Mouse (Mus musculus) brain, embryonic 14.5 days (tissue): ENCODE measurements around the gene Lemd1. TPM values are rescaled to one million over a fixed set of nuclear protein-coding genes. Genes with fewer than 3 reads are reported as not detected.

Experiments
- DNase-seq: peaks from one replicate; pipeline ENCODE4 v3.0.0-alpha.2; 2011; ENCODE audit warnings: low read depth
- CTCF ChIP-seq: fragments of 200-500 bp; IDR thresholded peaks from 2 replicates; pipeline ENCODE4 v1.5.1; 2012; ENCODE audit warnings: inconsistent platforms, mild to moderate bottlenecking, moderate library complexity, borderline replicate concordance; ENCODE audit not compliant: insufficient read depth, insufficient read length; ENCODE audit errors: extremely low read depth
- POLR2A ChIP-seq: fragments of 200-500 bp; IDR thresholded peaks from 2 replicates; pipeline ENCODE4 v1.6.1; 2012; ENCODE audit warnings: mild to moderate bottlenecking, inconsistent platforms, borderline replicate concordance; ENCODE audit not compliant: poor library complexity, insufficient read depth, insufficient read length, severe bottlenecking; ENCODE audit errors: extremely low read depth
- polyA plus RNA-seq: library from polyadenylated mRNA; depleted of rRNA; stranded (reverse); fragments of >200 nt; gene quantifications from 2 replicates; pipeline ENCODE4 v1.2.3, GENCODE M21; 2012

Gene Lemd1
- polyA plus RNA-seq, 1 experiment: 25.1 TPM

- peak; percentile 87 for DNase-seq
- TF ChIP-seq POLR2A: no peak
- TF ChIP-seq CTCF: no peak
These were observed 23.0 kb upstream of the Lemd1 start for GRCm38 (mm10) chr1:132168115-132168767.

DNA sequence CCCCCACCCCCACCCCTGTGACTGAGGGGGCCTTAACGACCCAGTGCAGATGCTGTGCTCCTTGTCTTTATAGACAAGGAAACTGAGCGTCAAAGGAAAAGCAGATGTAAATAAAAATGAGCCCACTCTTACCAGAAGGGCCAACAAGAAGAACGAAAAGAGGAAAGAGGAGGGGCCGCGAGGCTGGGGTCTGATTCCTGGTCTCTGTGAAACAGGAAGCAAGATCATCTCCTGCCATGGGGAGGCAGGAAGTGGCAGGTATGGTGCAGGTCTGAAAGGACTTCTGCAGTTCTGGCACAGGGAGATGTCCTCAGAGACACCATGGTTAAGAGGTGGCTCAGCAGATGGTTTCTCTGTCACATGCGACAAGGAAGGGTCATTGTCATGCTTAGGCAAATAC, 20.5 kb upstream of the Lemd1 start:
- no peak for DNase-seq
- no peak for TF ChIP-seq POLR2A

DNA sequence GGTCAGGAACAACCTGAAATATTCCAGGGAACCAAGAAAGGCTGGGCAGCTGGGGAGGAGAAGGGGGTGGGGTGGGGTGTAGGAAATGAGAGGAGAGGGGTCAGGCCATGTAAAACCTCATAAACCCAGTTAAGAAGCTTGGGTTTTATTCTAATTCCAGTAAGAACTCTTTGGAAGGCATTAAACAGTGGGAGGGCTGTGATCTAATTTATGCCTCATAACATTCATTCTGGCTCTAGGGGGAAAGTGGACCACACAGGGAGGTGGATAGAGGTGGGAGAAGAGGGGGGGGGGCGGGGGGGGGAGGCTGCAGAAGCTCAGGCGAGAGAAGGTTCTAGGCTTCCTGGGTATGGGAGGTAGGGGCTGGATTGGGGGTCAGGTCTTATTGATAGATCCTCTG, 19.6 kb upstream of the Lemd1 start:
- TF ChIP-seq POLR2A: no peak
- TF ChIP-seq CTCF: no peak
- no peak for DNase-seq

- no peak for DNase-seq
- TF ChIP-seq CTCF (no peak), POLR2A (no peak)
These were observed 4.9 kb upstream of the Lemd1 start for GRCm38 (mm10) chr1:132186303-132186702.

DNA sequence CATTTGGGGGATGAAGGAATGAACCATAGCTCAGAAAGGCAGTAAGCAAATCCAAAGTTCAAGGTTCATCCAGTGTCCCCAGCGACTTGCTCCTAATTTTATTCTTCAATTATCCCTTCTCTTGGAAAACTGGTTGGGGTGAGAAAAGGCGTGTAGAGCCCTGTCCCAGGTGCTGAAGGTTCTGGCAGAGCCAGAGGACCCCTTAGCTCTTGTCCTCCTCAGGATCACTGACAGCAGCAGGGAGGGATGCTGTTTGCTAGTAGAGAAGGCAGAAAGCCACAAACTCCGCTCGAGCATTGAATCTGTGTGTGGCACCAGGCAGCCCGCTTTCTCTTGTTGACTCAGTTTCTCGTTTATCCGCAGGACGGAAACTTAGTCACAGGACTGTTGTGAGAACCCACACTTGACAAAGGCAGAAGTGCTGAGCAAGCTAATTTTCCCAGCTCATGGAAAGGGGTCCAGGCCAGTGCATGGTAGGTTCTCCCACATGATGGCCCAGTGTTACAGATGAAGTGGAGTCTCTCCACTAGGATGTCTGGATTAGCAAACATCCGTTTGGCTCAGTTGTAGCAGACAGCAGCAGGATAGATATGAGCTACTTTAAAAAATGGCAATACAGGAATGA, 2.7 kb upstream of the Lemd1 start:
- DNase-seq: no peak
- TF ChIP-seq POLR2A (no peak), CTCF (no peak)

GRCm38 (mm10) chr1:132189231-132189630, 2.0 kb upstream of the Lemd1 start:
- TF ChIP-seq CTCF: no peak
- TF ChIP-seq POLR2A: no peak
- no peak for DNase-seq

GRCm38 (mm10) chr1:132190040-132190513, 1.2 kb upstream of the Lemd1 start:
- DNase-seq: peak; percentile 97
- TF ChIP-seq POLR2A: peak; percentile 68
- no peak for TF ChIP-seq CTCF

DNA sequence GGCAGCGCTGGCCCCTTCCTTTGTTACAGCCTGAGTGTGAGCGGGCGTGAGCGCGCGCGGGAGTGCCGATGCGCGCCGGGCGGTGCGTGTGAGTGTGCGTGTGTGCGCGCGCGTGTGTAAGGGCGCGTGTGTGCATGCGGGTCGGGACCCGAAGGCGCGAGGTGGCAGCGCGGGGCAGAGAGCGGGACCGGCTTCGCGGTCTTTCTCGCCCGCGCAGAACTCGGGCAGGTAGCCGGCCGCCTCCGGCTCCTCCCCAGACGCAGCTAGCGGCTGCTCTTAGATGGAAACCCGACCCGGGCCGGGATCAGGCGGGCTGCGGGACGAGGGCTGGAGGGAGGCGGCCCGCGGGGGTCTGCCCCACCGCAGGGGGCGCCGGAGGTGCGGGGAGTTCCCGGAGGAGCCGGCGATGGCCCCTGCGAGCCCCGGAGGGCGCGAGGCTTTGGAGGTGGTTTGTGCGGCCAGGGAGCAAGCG, 574 bp upstream of the Lemd1 start:
- DNase-seq: peak; percentile 74
- TF ChIP-seq CTCF (0 out of 2 replicates have a peak, but pooled peaks have one; percentile 15), POLR2A (no peak)

GRCm38 (mm10) chr1:132191786-132192680, 802 bp downstream of the Lemd1 start:
- 0 out of 2 replicates have a peak, but pooled peaks have one; percentile 6 for TF ChIP-seq POLR2A
- peak; percentile 58 for TF ChIP-seq CTCF
- DNase-seq: peak; percentile 89

DNA sequence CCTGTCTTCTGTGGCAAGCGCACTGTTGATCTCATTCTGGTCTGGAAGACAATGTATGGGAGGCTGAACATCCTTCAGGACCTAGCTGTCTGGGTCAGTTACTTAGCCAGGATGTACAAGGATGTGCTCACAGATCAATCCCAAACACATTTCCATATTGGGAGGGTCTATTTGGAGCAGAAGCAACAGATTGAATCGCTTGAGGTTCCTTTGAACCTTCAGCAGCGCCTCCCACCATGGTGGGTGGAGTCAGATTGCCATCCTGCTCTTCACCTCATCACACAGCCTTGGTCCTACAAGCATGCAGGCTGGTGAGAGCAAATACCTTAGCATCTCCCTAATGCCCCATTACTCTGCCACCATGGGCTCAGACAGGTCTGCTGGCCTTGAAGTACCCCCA, 2.6 kb downstream of the Lemd1 start:
- TF ChIP-seq CTCF (no peak), POLR2A (no peak)
- no peak for DNase-seq

- TF ChIP-seq CTCF: no peak
- no peak for TF ChIP-seq POLR2A
- DNase-seq: no peak
These were observed 3.4 kb downstream of the Lemd1 start for GRCm38 (mm10) chr1:132194624-132195023.

DNA sequence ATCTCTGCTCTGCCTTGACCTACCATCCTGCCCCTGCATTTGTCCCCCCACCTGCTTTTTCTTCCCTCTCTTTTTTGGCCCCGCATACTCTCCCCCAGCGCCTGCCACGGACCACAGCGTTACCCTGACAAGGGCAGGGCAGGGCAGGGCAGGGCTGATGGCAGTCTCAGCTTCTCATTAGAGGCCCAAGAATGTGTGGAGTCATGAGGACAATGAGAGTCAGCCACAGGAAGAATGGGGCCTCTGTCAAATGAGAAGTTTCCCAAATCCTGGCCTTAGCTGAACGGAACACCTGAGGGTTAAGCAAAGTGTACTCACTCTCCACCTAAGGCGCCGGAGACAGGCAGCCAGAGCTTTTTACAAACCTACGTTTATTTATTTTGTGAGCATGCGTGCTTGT, 3.9 kb downstream of the Lemd1 start:
- no peak for TF ChIP-seq POLR2A
- TF ChIP-seq CTCF: no peak
- no peak for DNase-seq
